24 mouse cellular contexts compared by ENCODE assay signal in genomic region chr11:7010858-7011257, GRCm38 (mm10). TPM values are rescaled to one million over a fixed set of nuclear protein-coding genes. Genes with fewer than 3 reads are reported as not detected.
"Had no signal": no experiment of that assay in that cellular context is flagged by ENCODE, and none has a peak within 500 bp of the region (broad histone marks: within the 10 kb centered on the region; RNA-seq: fewer than 3 reads in every experiment).

No protein-coding gene starts in this region.

- ATAC-seq: liver, postnatal 0 days; lung, postnatal 0 days; midbrain, embryonic 13.5 days; midbrain, embryonic 15.5 days had no signal

- H3K9ac ChIP-seq: liver, embryonic 15.5 days; liver, postnatal 0 days; lung, embryonic 15.5 days; midbrain, embryonic 13.5 days; midbrain, embryonic 15.5 days; neural tube, embryonic 12.5 days had no signal

- H3K36me3 ChIP-seq: liver, embryonic 15.5 days; lung, embryonic 15.5 days; midbrain, embryonic 13.5 days; midbrain, embryonic 15.5 days; neural tube, embryonic 12.5 days had no signal

- H3K9me3 ChIP-seq: liver, embryonic 15.5 days; lung, embryonic 15.5 days; midbrain, embryonic 13.5 days; midbrain, embryonic 15.5 days; neural tube, embryonic 12.5 days had no signal

- H3K4me3 ChIP-seq: liver, embryonic 15.5 days; lung, embryonic 15.5 days; megakaryocyte, embryonic 14.5 days; midbrain, embryonic 13.5 days; midbrain, embryonic 15.5 days; neural tube, embryonic 12.5 days had no signal

- H3K4me1 ChIP-seq: liver, embryonic 15.5 days; lung, embryonic 15.5 days; megakaryocyte, embryonic 14.5 days; midbrain, embryonic 13.5 days; midbrain, embryonic 15.5 days; neural tube, embryonic 12.5 days had no signal

- H3K27me3 ChIP-seq: liver, embryonic 15.5 days; lung, embryonic 15.5 days; megakaryocyte, embryonic 14.5 days; midbrain, embryonic 13.5 days; midbrain, embryonic 15.5 days; neural tube, embryonic 12.5 days had no signal

- DNase-seq: liver, postnatal 0 days; lung, adult 2 months; lung, postnatal 14 days; lung, postnatal 36 days; retina, postnatal 1 day; right cerebral cortex, adult 18-20 months; right cerebral cortex, postnatal 25 days; right cerebral cortex, postnatal 4 days; spleen, adult 18-20 months; thymus, adult 2 months; thymus, postnatal 25 days; thymus, postnatal 4 days had no signal

- H3K4me2 ChIP-seq: liver, embryonic 15.5 days; lung, embryonic 15.5 days; midbrain, embryonic 11.5 days; midbrain, embryonic 13.5 days; midbrain, embryonic 15.5 days; neural tube, embryonic 12.5 days had no signal

- H3K27ac ChIP-seq: liver, embryonic 15.5 days; lung, embryonic 15.5 days; macrophage; midbrain, embryonic 13.5 days; midbrain, embryonic 15.5 days; neural tube, embryonic 12.5 days had no signal

RNA-seq across cellular contexts. Expression of gene Adcy1, which starts 52.4 kb away (rescaled TPM):
- total RNA-seq: megakaryocyte progenitor cell, adult 5-6 weeks; monocyte, adult 5-6 weeks; neutrophil, adult 5-6 weeks had no signal
- polyA plus RNA-seq: macrophage had no signal
